In genomic region chr4:46101211-46101711, GRCm38 (mm10) we compare ENCODE assay signal across 11 mouse cellular contexts. TPM values are rescaled to one million over a fixed set of nuclear protein-coding genes. Genes with fewer than 3 reads are reported as not detected.
DNase-seq lines count a peak whose midpoint lies in the region; ATAC-seq and TF ChIP-seq lines count a peak whose summit lies in the region.
"Had no signal": no experiment of that assay in that cellular context is flagged by ENCODE, and none has a peak within 500 bp of the region (broad histone marks: within the 10 kb centered on the region; RNA-seq: fewer than 3 reads in every experiment).

No protein-coding gene starts in this region.

- H3K4me1 ChIP-seq in intestine, embryonic 15.5 days (replicated peaks), result peaks cover 4% of the 10 kb centered on the region; the same call in 1 of the 2 replicates
- no peaks in the 10 kb centered on the region for H3K4me1 ChIP-seq in intestine, postnatal 0 days (replicated peaks; ENCODE audit: control insufficient read depth, insufficient read depth, low read length)
- peaks cover 22% of the 10 kb centered on the region for H3K4me1 ChIP-seq in embryonic facial prominence, embryonic 10.5 days
- H3K4me1 ChIP-seq in limb, embryonic 14.5 days (ENCODE audit: control insufficient read depth, insufficient read depth, low read length), result peaks cover 10% of the 10 kb centered on the region; the same call in 1 of the 2 replicates

- no peak overlapping the region for H3K4me3 ChIP-seq in intestine, embryonic 15.5 days (replicated peaks)
- H3K4me3 ChIP-seq in intestine, postnatal 0 days (ENCODE audit: low read depth, low read length), result no peak overlapping the region
- peak overlapping the region; percentile 27; the same call in 1 of the 2 replicates for H3K4me3 ChIP-seq in embryonic facial prominence, embryonic 10.5 days
- no peak overlapping the region for H3K4me3 ChIP-seq in limb, embryonic 14.5 days (replicated peaks; ENCODE audit: low read length)

- no peaks in the 10 kb centered on the region for H3K27me3 ChIP-seq in intestine, embryonic 15.5 days (replicated peaks)
- H3K27me3 ChIP-seq in intestine, postnatal 0 days (replicated peaks; ENCODE audit: control insufficient read depth, insufficient read depth, low read length), result no peaks in the 10 kb centered on the region
- H3K27me3 ChIP-seq in embryonic facial prominence, embryonic 10.5 days (replicated peaks; ENCODE audit: low read depth, poor library complexity, severe bottlenecking), result no peaks in the 10 kb centered on the region
- no peaks in the 10 kb centered on the region for H3K27me3 ChIP-seq in limb, embryonic 14.5 days (ENCODE audit: control insufficient read depth, insufficient read depth, low read length)

- H3K9me3 ChIP-seq in intestine, embryonic 15.5 days, result no peaks in the 10 kb centered on the region
- no peaks in the 10 kb centered on the region for H3K9me3 ChIP-seq in intestine, postnatal 0 days (ENCODE audit: control insufficient read depth)
- H3K9me3 ChIP-seq in embryonic facial prominence, embryonic 10.5 days, result no peaks in the 10 kb centered on the region
- no peaks in the 10 kb centered on the region for H3K9me3 ChIP-seq in limb, embryonic 14.5 days (ENCODE audit: control insufficient read depth, low read length)

- 13% methylated on average over 14 of the region's 14 CpGs for WGBS in intestine, embryonic 15.5 days
- 22% methylated on average over 11 of the region's 14 CpGs for WGBS in intestine, postnatal 0 days
- WGBS in embryonic facial prominence, embryonic 10.5 days, result 50% methylated on average over 14 of the region's 14 CpGs
- 8% methylated on average over 14 of the region's 14 CpGs for WGBS in limb, embryonic 14.5 days

- TF ChIP-seq CTCF in intestine, postnatal 0 days (IDR thresholded peaks at IDR 0.05; ENCODE audit: low read depth), result no peak

- peak; percentile 57 for DNase-seq in MN1 (ENCODE audit: low spot score)
- peak; percentile 53 for DNase-seq in embryonic facial prominence, embryonic 10.5 days (ENCODE audit: low spot score)
- no peak for DNase-seq in limb, embryonic 14.5 days (ENCODE audit: low spot score)
- no peak for DNase-seq in cerebellum, adult 18-20 months
- DNase-seq: kidney, postnatal 36 days; right cerebral cortex, postnatal 25 days; thymus, adult 2 months had no signal

- no peak for TF ChIP-seq POLR2A in limb, embryonic 14.5 days (IDR thresholded peaks at IDR 0.05; ENCODE audit: borderline replicate concordance, extremely low read depth, insufficient read depth, insufficient read length)

- H3K9ac ChIP-seq in intestine, embryonic 15.5 days, result no peak overlapping the region
- H3K9ac ChIP-seq in intestine, postnatal 0 days (ENCODE audit: low read depth, low read length), result no peak overlapping the region
- H3K9ac ChIP-seq in limb, embryonic 14.5 days (ENCODE audit: low read depth, low read length, severe bottlenecking), result no peak overlapping the region
- H3K9ac ChIP-seq: liver, embryonic 14.5 days had no signal

- H3K27ac ChIP-seq in intestine, embryonic 15.5 days, result no peak overlapping the region
- H3K27ac ChIP-seq in intestine, postnatal 0 days (ENCODE audit: low read depth, low read length), result no peak overlapping the region
- peak overlapping the region; percentile 73 for H3K27ac ChIP-seq in embryonic facial prominence, embryonic 10.5 days (replicated peaks)
- peak overlapping the region; percentile 20; the same call in 1 of the 2 replicates for H3K27ac ChIP-seq in limb, embryonic 14.5 days (replicated peaks; ENCODE audit: low read depth, low read length)
- H3K27ac ChIP-seq: liver, embryonic 14.5 days had no signal

- no peaks in the 10 kb centered on the region for H3K36me3 ChIP-seq in intestine, embryonic 15.5 days
- H3K36me3 ChIP-seq in intestine, postnatal 0 days (ENCODE audit: control insufficient read depth, insufficient read depth), result no peaks in the 10 kb centered on the region
- H3K36me3 ChIP-seq in embryonic facial prominence, embryonic 10.5 days (replicated peaks), result no peaks in the 10 kb centered on the region
- no peaks in the 10 kb centered on the region for H3K36me3 ChIP-seq in limb, embryonic 14.5 days (ENCODE audit: control insufficient read depth, insufficient read depth, low read length)

- H3K4me2 ChIP-seq in intestine, embryonic 15.5 days (replicated peaks), result no peak overlapping the region
- H3K4me2 ChIP-seq in intestine, postnatal 0 days (replicated peaks; ENCODE audit: low read depth), result no peak overlapping the region
- no peak overlapping the region for H3K4me2 ChIP-seq in limb, embryonic 14.5 days (replicated peaks; ENCODE audit: low read depth, low read length, severe bottlenecking)

- peak; percentile 34; the same call in 1 of the 2 replicates for ATAC-seq in intestine, embryonic 15.5 days
- ATAC-seq in intestine, postnatal 0 days, result no peak
- ATAC-seq in limb, embryonic 14.5 days (ENCODE audit: low FRiP score, low read depth), result peak; percentile 77
- ATAC-seq in megakaryocyte progenitor cell, adult 5-6 weeks (replicated peaks; ENCODE audit: poor library complexity), result no peak

RNA-seq across cellular contexts. Expression of gene Ncbp1, which starts 37.2 kb away (rescaled TPM):
- 65.6 and 66.8 TPM in 2 replicates for polyA plus RNA-seq in intestine, embryonic 15.5 days (2015; fragmentation: Nextera tagmentation; extraction: Ambion mirVana)
- 21.1 and 21.7 TPM in 2 replicates for polyA plus RNA-seq in intestine, postnatal 0 days (2015; fragmentation: Nextera tagmentation; extraction: Ambion mirVana)
- 121 and 127 TPM in 2 replicates for polyA plus RNA-seq in embryonic facial prominence, embryonic 10.5 days (2016; fragmentation: Nextera tagmentation; extraction: Ambion mirVana)
- 54.3 and 75.2 TPM in 2 replicates for polyA plus RNA-seq in limb, embryonic 14.5 days (2012; rRNA removed)
- 74.0 and 79.7 TPM in 2 replicates for polyA plus RNA-seq in limb, embryonic 14.5 days (2014; fragmentation: Nextera tagmentation; extraction: Ambion mirVana)
- 81.5 and 82.3 TPM in 2 replicates for total RNA-seq in megakaryocyte progenitor cell, adult 5-6 weeks (2015)
- total RNA-seq in megakaryocyte progenitor cell, adult 5-6 weeks (2017), result 108 and 109 TPM in 2 replicates

RNA-seq across cellular contexts. Expression of gene Tstd2, which starts 37.2 kb away (rescaled TPM):
- 29.3 and 30.9 TPM in 2 replicates for polyA plus RNA-seq in intestine, embryonic 15.5 days (2015; fragmentation: Nextera tagmentation; extraction: Ambion mirVana)
- 10.4 and 13.9 TPM in 2 replicates for polyA plus RNA-seq in intestine, postnatal 0 days (2015; fragmentation: Nextera tagmentation; extraction: Ambion mirVana)
- 74.1 and 77.3 TPM in 2 replicates for polyA plus RNA-seq in embryonic facial prominence, embryonic 10.5 days (2016; fragmentation: Nextera tagmentation; extraction: Ambion mirVana)
- polyA plus RNA-seq in limb, embryonic 14.5 days (2012; rRNA removed), result 26.6 and 27.3 TPM in 2 replicates
- 17.5 and 23.7 TPM in 2 replicates for polyA plus RNA-seq in limb, embryonic 14.5 days (2014; fragmentation: Nextera tagmentation; extraction: Ambion mirVana)
- 22.1 and 23.8 TPM in 2 replicates for total RNA-seq in megakaryocyte progenitor cell, adult 5-6 weeks (2015)
- total RNA-seq in megakaryocyte progenitor cell, adult 5-6 weeks (2017), result 30.9 and 40.3 TPM in 2 replicates

Comparison
In these comparisons a context has a peak if more than half of its experiments do, and no peak if none do; other contexts are left out.
1. ATAC-seq: peak in intestine, embryonic 15.5 days (single experiment) and limb, embryonic 14.5 days (single experiment); none in intestine, postnatal 0 days (single experiment) and megakaryocyte progenitor cell, adult 5-6 weeks (single experiment).
2. H3K27ac ChIP-seq: peak in embryonic facial prominence, embryonic 10.5 days (single experiment) and limb, embryonic 14.5 days (single experiment); none in intestine, embryonic 15.5 days (single experiment) and intestine, postnatal 0 days (single experiment).
3. DNase-seq: peak in MN1 (single experiment) and embryonic facial prominence, embryonic 10.5 days (single experiment); none in limb, embryonic 14.5 days (single experiment) and cerebellum, adult 18-20 months (0 of 2).